Mouse (Mus musculus): Measurements from ENCODE around the gene Wt1.

The Wt1 gene

GRCm38 (mm10) chr2:105126691-105127530, 582 bp downstream of the Wt1 start:
- DNase-seq, result peak; percentile 43

- DNase-seq, result peak; percentile 9
Observed at GRCm38 (mm10) chr2:105127531-105128480, 1.5 kb downstream of the Wt1 start.

- no peak for DNase-seq
Observed at GRCm38 (mm10) chr2:105128564-105128963, 2.2 kb downstream of the Wt1 start.

GRCm38 (mm10) chr2:105130351-105131060, 4.2 kb downstream of the Wt1 start:
- DNase-seq, result no peak

- DNase-seq, result no peak
Observed at GRCm38 (mm10) chr2:105131061-105131810, 4.9 kb downstream of the Wt1 start.

- DNase-seq, result no peak
Observed at GRCm38 (mm10) chr2:105131811-105132100, 5.4 kb downstream of the Wt1 start.

GRCm38 (mm10) chr2:105132300-105132699, 6.0 kb downstream of the Wt1 start:
- DNase-seq, result peak; percentile 13

GRCm38 (mm10) chr2:105132933-105133795, 6.8 kb downstream of the Wt1 start:
- peak; percentile 15 for DNase-seq

- DNase-seq, result no peak
Observed at GRCm38 (mm10) chr2:105134296-105134695, 8.0 kb downstream of the Wt1 start.

GRCm38 (mm10) chr2:105139471-105139870, 13.1 kb downstream of the Wt1 start:
- no peak for DNase-seq

- DNase-seq, result no peak
Observed at GRCm38 (mm10) chr2:105141371-105141770, 15.0 kb downstream of the Wt1 start.

GRCm38 (mm10) chr2:105143731-105144130, 17.4 kb downstream of the Wt1 start:
- DNase-seq, result no peak

- DNase-seq, result no peak
Observed at GRCm38 (mm10) chr2:105151544-105151943, 25.2 kb downstream of the Wt1 start.

GRCm38 (mm10) chr2:105153046-105153445, 26.7 kb downstream of the Wt1 start:
- no peak for DNase-seq

GRCm38 (mm10) chr2:105160949-105161348, 34.6 kb downstream of the Wt1 start:
- DNase-seq, result no peak

- no peak for DNase-seq
Observed at GRCm38 (mm10) chr2:105162763-105163162, 36.4 kb downstream of the Wt1 start.

GRCm38 (mm10) chr2:105168137-105168536, 41.8 kb downstream of the Wt1 start:
- DNase-seq, result no peak

GRCm38 (mm10) chr2:105174254-105174653, 47.9 kb downstream of the Wt1 start:
- DNase-seq, result no peak

GRCm38 (mm10) chr2:105178871-105179270, 52.5 kb downstream of the Wt1 start:
- no peak for DNase-seq

GRCm38 (mm10) chr2:105182501-105182900, 56.2 kb downstream of the Wt1 start:
- no peak for DNase-seq

- no peak for DNase-seq
Observed at GRCm38 (mm10) chr2:105185140-105185539, 58.8 kb downstream of the Wt1 start.
